Mouse (Mus musculus): Measurements from ENCODE around the gene Arhgap29.
A peak's percentile ranks its signal among the peaks of the same experiment; 100 is the strongest.

Arhgap29 gene

DNA sequence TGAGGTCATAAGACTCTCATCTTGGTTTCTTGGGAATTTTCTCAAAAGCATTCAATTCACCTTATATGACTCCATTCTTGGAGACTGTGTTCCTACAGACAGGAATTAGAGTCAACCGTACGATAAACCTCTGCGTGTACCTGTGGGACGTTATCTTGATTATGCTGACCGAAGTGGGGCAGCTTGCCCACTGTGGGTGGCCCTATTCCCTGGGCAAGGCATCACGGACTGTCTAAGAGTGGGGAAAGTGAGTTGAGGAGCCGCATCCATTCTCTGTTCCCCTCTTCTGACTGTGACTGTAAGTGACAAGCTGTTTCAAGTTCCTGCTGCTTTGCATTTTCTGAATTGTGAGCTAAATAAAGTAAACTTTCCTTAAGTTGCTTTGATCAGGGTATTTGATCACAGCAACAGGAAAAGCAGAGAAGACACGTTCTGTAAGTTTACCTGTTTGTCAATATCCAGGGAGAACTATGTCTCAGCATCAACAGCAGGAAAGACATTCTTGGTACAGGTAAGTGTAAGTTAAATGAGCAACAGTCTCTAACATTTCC lies at the start of gene Arhgap29:
Gene Arhgap29, plus strand, starts transcription at position 501 of the 551 bp plus-strand sequence.
- no peak for DNase-seq (ENCODE audit: low read depth, low spot score)

- DNase-seq (ENCODE audit: low read depth, low spot score) = no peak
Observed at GRCm38 (mm10) chr3:121902729-121903128, 49.6 kb upstream of the Arhgap29 start.

- no peak for DNase-seq (ENCODE audit: low read depth, low spot score)
Observed at GRCm38 (mm10) chr3:121903286-121903685, 49.1 kb upstream of the Arhgap29 start.

- DNase-seq (ENCODE audit: low read depth, low spot score) = no peak
Observed at GRCm38 (mm10) chr3:121903695-121904094, 48.6 kb upstream of the Arhgap29 start.

- no peak for DNase-seq (ENCODE audit: low read depth, low spot score)
Observed at GRCm38 (mm10) chr3:121904476-121904875, 47.9 kb upstream of the Arhgap29 start.

GRCm38 (mm10) chr3:121906623-121907022 lies 45.7 kb upstream of the Arhgap29 start:
- DNase-seq (ENCODE audit: low read depth, low spot score) = no peak

DNA sequence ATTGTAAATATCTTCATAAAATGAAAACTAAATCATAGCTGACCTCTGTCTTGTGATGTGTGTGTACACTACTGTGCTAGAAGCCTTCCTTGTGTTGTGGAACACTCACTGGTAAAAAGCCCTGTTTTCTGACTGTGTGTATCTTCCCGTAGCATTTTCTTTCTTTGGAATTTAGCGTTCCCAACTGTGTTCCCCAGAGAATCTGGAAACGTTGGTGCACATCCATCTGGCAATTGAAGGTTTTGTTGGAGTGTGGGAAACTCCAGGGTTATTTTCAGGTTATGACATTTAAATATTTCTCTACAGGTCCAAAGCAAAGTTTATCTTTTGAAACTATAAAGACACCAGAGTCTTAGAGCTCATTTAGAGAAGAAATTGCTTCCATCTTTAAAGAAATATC lies 43.2 kb upstream of the Arhgap29 start:
- no peak for DNase-seq (ENCODE audit: low read depth, low spot score)

- no peak for DNase-seq (ENCODE audit: low read depth, low spot score)
Observed at GRCm38 (mm10) chr3:121913476-121913875, 38.9 kb upstream of the Arhgap29 start.

GRCm38 (mm10) chr3:121914459-121915185 lies 37.7 kb upstream of the Arhgap29 start:
- peak; percentile 21 for DNase-seq (ENCODE audit: low read depth, low spot score)

- DNase-seq (ENCODE audit: low read depth, low spot score) = no peak
Observed at GRCm38 (mm10) chr3:121915191-121915590, 37.1 kb upstream of the Arhgap29 start.

DNA sequence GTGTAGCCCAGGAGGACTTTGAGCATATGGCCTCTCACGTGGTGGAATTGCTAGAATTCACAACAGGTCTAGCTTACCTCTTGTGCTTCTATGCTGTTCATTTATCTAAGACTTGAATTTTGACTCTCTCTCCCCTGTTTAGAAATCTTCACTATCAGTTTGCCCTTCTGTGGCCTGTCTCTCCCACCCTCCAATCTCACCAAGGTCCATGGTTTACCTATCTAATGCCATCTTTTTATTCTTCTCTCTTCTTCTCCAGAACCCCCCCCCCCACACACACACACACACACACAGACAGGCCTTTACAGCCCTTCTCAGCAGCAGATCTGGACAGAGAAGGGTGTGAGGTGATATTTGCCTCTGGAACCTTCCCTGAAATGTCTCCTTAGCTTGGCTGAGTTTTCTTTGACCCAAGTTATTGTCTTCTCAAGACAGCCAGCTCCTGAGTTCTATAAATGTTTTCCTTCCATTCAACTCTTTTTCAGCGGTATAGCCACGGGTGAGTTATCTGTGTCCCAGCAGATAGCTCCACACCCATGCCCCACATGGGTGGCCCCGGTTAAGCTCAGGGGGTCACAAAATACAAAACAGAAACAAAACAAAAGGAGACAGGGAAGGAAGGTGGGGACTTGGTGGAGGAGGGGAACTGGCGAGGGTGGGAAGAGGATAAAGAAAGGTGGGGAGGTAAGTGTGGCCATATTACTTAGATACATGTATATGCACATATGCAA lies 35.4 kb upstream of the Arhgap29 start:
- no peak for DNase-seq (ENCODE audit: low read depth, low spot score)

- no peak for DNase-seq (ENCODE audit: low read depth, low spot score)
Observed at GRCm38 (mm10) chr3:121917658-121918057, 34.7 kb upstream of the Arhgap29 start.

- DNase-seq (ENCODE audit: low read depth, low spot score) = no peak
Observed at GRCm38 (mm10) chr3:121919961-121920360, 32.4 kb upstream of the Arhgap29 start.

DNA sequence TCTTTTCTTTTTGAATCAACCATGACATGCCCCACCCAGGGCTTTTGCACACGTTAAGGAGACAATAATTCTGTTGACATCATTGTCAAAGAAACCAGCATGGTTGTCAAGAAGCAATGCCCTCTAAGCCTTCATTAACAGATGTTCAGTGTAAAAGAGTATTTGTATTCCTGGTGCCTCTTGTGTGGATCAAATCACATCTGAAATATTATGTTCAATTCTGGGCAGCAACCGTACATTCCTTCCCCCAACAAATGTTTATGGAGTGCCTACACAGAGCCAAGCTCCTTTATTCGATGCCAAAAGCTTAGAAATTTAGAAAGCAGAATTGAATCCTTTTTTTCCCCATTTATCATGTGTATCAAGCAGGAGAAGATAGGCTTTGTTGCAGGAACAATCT lies 31.6 kb upstream of the Arhgap29 start:
- no peak for DNase-seq (ENCODE audit: low read depth, low spot score)

GRCm38 (mm10) chr3:121924768-121925486 lies 27.4 kb upstream of the Arhgap29 start:
- no peak for DNase-seq (ENCODE audit: low read depth, low spot score)

DNA sequence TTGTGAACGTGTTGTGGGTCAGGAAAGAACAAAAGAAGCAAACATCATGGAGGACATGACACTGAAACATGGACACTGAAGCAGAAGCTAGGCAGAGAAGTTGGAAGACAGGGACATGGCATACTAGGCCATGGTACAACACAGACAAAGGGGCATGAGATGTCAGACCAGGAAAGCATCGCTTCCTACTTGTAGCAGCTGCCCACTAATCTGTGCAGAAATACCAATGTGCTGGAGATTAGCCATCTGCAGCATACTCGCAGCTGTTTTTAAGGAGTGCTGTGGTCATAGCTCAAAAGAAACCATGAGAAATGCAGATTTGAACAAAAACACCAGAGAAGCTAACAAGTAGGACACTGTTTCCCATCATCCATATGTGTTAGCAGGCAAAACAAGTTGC lies 24.7 kb upstream of the Arhgap29 start:
- DNase-seq (ENCODE audit: low read depth, low spot score) = no peak

GRCm38 (mm10) chr3:121932815-121933214 lies 19.5 kb upstream of the Arhgap29 start:
- DNase-seq (ENCODE audit: low read depth, low spot score) = no peak

DNA sequence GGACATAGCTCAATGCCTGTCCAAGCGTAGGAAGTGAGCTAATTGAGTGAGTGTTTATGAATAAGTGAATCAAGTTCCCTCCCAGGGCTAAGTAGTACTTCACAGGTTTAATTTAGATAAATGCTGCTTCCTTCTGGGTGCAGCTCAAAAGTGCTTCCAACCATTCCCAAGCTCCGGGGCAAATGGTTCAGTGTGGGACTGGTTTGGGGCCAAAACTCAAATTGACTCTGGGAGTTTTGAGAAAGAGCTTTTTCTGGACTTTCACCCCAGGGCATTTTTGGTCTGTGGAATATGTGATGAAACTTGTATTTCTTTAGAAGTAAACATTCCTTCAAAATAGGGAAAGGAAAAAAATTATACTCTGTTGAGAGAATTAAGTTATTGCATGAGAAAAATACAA lies 16.1 kb upstream of the Arhgap29 start:
- no peak for DNase-seq (ENCODE audit: low read depth, low spot score)

GRCm38 (mm10) chr3:121937036-121937435 lies 15.3 kb upstream of the Arhgap29 start:
- no peak for DNase-seq (ENCODE audit: low read depth, low spot score)

DNA sequence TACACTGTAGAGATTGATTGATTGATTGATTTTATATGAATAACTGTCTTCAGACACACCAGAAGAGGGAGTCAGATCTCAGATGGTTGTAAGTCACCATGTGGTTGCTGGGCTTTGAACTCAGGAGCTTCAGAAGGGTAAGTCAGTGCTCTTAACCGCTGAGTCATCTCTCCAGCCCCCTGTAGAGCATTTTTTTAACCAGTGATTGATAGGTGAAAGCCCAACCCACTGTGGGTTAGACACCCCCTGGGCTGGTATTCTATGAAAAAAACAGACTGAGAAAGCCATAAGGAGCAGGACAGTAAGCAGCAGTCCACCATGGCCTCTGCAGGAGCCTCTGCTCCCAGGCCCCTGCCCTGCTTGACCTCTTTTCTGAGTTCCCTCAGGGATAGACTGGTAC lies 12.7 kb upstream of the Arhgap29 start:
- DNase-seq (ENCODE audit: low read depth, low spot score) = peak; percentile 32

DNA sequence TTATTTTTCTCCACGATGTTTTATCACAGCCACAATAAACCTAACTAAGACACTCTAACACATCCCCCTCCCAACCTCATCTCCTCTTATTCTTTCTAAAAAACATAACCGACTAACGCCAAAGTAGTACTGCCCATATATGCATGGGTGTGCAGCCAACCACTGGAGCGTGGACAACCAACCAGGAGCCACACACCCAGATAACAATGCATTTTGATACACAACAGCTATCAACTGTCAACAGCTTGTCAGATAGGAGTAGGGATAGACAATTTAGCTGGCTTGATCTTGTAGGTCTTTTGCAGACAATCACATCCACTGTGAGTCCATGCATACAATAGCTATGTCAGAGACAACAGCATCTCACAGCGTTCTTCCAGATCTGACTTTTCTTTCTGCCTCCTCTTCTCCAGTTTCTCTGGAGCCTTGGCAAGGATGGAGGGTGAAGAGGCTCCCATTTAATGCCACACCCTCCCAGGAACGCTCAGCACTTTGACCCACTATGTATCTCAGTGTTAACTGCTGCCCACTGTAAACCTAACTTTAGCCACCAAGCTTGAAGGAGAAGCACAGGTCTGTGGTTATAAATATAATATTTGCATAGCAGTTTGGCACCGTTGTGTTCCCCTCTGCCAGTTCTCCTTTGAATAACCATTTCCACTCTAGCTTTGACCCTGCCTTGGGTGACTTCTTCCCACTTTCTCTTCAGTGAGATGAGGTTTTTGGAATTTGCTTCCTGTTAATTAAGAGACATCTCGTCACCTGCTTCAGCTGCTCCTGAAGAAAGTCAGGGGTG lies 12.0 kb upstream of the Arhgap29 start:
- DNase-seq (ENCODE audit: low read depth, low spot score) = no peak
